Mouse (Mus musculus) cortical plate, adult 2 months (tissue): Measurements from ENCODE around the gene Tcf7l2.

Experiments used
- CTCF ChIP-seq: fragments of 200-500 bp; IDR thresholded peaks from 2 replicates; pipeline ENCODE4 v1.5.1; 2011; ENCODE audit warnings: mild to moderate bottlenecking, control low read depth, low read length; ENCODE audit not compliant: insufficient read depth; ENCODE audit errors: extremely low read depth
- POLR2A ChIP-seq: fragments of 200-500 bp; IDR thresholded peaks from 2 replicates; pipeline ENCODE4 v1.6.1; 2011; ENCODE audit warnings: mild to moderate bottlenecking, low read length, control low read depth; ENCODE audit not compliant: insufficient read depth; ENCODE audit errors: extremely low read depth

DNA sequence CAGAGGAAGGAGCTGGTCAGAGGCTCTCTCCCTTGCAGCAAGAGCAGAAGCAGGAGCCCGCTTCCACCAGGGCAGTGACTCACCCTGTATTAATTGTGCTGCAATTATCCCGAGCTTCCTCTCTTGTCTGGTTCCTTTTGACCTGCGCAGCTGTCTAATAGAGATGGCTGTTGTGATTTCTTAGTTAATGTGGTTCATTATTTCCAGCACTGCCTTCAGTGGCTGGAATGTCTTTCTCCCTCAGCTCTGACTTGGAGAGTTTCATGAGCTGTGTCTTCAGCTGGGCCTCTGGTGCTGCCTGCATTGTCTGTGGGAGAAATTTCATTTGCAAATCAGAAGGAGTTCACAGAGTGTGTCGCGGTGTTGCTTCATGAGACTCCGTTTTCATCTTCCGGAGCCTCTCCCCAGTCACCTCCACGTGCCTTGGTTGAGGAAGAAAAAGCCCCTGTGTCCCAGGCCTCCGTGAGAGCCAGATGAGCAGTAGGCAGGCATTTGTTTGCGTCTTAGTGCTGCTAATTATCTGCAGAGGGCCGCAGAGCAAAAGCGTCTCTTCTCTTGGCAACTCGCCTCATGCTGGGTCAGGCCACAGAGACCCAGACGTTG, 228.4 kb downstream of the Tcf7l2 start:
- no peak for TF ChIP-seq POLR2A
- no peak for TF ChIP-seq CTCF
